Mouse (Mus musculus): ENCODE results near the gene Arhgap17.

The Arhgap17 gene

GRCm38 (mm10) chr7:123283826-123284225 lies 85.9 kb downstream of the Arhgap17 start:
- no peak for DNase-seq (ENCODE audit: low read depth)

- DNase-seq (ENCODE audit: low read depth), result no peak
Observed at GRCm38 (mm10) chr7:123279797-123280196, 89.9 kb downstream of the Arhgap17 start.

GRCm38 (mm10) chr7:123276568-123276967 lies 93.1 kb downstream of the Arhgap17 start:
- no peak for DNase-seq (ENCODE audit: low read depth)

GRCm38 (mm10) chr7:123273056-123273455 lies 96.7 kb downstream of the Arhgap17 start:
- no peak for DNase-seq (ENCODE audit: low read depth)

GRCm38 (mm10) chr7:123258103-123258502 lies 111.6 kb downstream of the Arhgap17 start:
- no peak for DNase-seq (ENCODE audit: low read depth)

GRCm38 (mm10) chr7:123254196-123254970 lies 115.3 kb downstream of the Arhgap17 start:
- no peak for DNase-seq (ENCODE audit: low read depth)

GRCm38 (mm10) chr7:123253396-123253795 lies 116.3 kb downstream of the Arhgap17 start:
- DNase-seq (ENCODE audit: low read depth), result no peak

- DNase-seq (ENCODE audit: low read depth), result no peak
Observed at GRCm38 (mm10) chr7:123251343-123251742, 118.4 kb downstream of the Arhgap17 start.

- no peak for DNase-seq (ENCODE audit: low read depth)
Observed at GRCm38 (mm10) chr7:123248166-123248565, 121.5 kb downstream of the Arhgap17 start.

- DNase-seq (ENCODE audit: low read depth), result no peak
Observed at GRCm38 (mm10) chr7:123246504-123247084, 123.1 kb downstream of the Arhgap17 start.

- no peak for DNase-seq (ENCODE audit: low read depth)
Observed at GRCm38 (mm10) chr7:123244833-123245232, 124.9 kb downstream of the Arhgap17 start.

- DNase-seq (ENCODE audit: low read depth), result no peak
Observed at GRCm38 (mm10) chr7:123242241-123242640, 127.5 kb downstream of the Arhgap17 start.

- no peak for DNase-seq (ENCODE audit: low read depth)
Observed at GRCm38 (mm10) chr7:123240064-123240463, 129.7 kb downstream of the Arhgap17 start.

- DNase-seq (ENCODE audit: low read depth), result no peak
Observed at GRCm38 (mm10) chr7:123238621-123239020, 131.1 kb downstream of the Arhgap17 start.

GRCm38 (mm10) chr7:123235449-123235848 lies 134.3 kb downstream of the Arhgap17 start:
- DNase-seq (ENCODE audit: low read depth), result no peak

All from fibroblast of lung, adult 2 months (primary cell).